Mouse (Mus musculus) C2C12 (cell line): ENCODE results near the gene Lrrc15. TPM values are rescaled to one million over a fixed set of nuclear protein-coding genes. Genes with fewer than 3 reads are reported as not detected.

Source experiments
- H3K27me3 ChIP-seq: one replicate; pipeline ENCODE4 v1.6.1; 2011; ENCODE audit not compliant: control insufficient read depth, insufficient read depth, insufficient read length
- H3K36me3 ChIP-seq: one replicate; pipeline ENCODE4 v1.6.1; 2011; ENCODE audit not compliant: control insufficient read depth, insufficient read depth
- H3K4me3 ChIP-seq: one replicate; pipeline ENCODE4 v1.5.1; 2011; ENCODE audit warnings: mild to moderate bottlenecking, control low read depth; ENCODE audit not compliant: poor library complexity, insufficient read depth, severe bottlenecking
- H3K79me2 ChIP-seq: one replicate; pipeline ENCODE4 v1.6.1; 2011; ENCODE audit not compliant: control insufficient read depth, insufficient read depth
- H3K79me3 ChIP-seq: one replicate; pipeline ENCODE4 v1.6.1; 2011; ENCODE audit warnings: low read depth, control low read depth
- H3ac ChIP-seq: one replicate; pipeline ENCODE3; 2011; ENCODE audit warnings: low read depth; ENCODE audit not compliant: control insufficient read depth, insufficient read length
- CEBPB ChIP-seq: IDR thresholded peaks from one replicate; pipeline ENCODE4 v1.6.1; 2011; ENCODE audit warnings: low read depth, mild to moderate bottlenecking, control low read depth, moderate library complexity
- CTCF ChIP-seq: IDR thresholded peaks from one replicate; pipeline ENCODE4 v1.5.1; 2011; ENCODE audit not compliant: control insufficient read depth, insufficient read depth, insufficient read length
- FOSL1 ChIP-seq: IDR thresholded peaks from one replicate; pipeline ENCODE4 v1.8.0; 2011; ENCODE audit warnings: mild to moderate bottlenecking, low read length; ENCODE audit not compliant: poor library complexity, insufficient read depth, severe bottlenecking
- MAX ChIP-seq: IDR thresholded peaks from one replicate; pipeline ENCODE4 v1.6.1; 2011; ENCODE audit warnings: mild to moderate bottlenecking, control low read depth
- MYOD1 ChIP-seq: IDR thresholded peaks from one replicate; pipeline ENCODE4 v1.6.1; 2011; ENCODE audit warnings: low read depth; ENCODE audit not compliant: control insufficient read depth, insufficient read length
- MYOG ChIP-seq: IDR thresholded peaks from one replicate; pipeline ENCODE4 v1.6.1; 2011; ENCODE audit not compliant: control insufficient read depth, insufficient read length; ENCODE audit errors: extremely low read depth
- USF1 ChIP-seq: IDR thresholded peaks from one replicate; pipeline ENCODE4 v1.6.1; 2011; ENCODE audit warnings: low read depth, mild to moderate bottlenecking, control low read depth, moderate library complexity
- polyA plus RNA-seq: library from polyadenylated mRNA; unstranded; fragments of >200 nt; fragmentation: generic; extraction: Trizol; gene quantifications from one replicate; pipeline ENCODE4 v1.2.1, GENCODE M21; 2012; ENCODE audit warnings: missing spikeins

The Lrrc15 gene
- polyA plus RNA-seq, 1 experiment: 0.26 TPM

DNA sequence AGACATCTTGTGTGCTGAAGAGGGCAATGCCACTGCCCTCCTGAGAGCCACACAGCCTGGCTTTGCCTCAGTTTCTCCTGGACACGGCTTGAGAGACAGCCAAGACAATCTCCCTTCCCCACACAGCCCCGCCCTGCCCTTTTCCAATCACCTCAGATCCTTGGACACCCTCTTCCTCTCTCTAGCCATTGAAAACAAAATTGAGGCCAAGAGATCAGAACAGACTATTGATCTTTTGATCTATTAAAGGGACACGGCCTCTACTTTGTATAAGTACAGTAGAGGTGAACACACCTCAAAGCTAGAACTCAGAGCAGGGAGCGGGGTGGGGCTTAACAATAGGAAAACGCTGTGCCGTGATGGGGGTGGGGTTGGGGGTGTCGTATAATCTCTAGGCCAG, 24.6 kb downstream of the Lrrc15 start:
- H3K27me3 ChIP-seq: no peaks in the 10 kb centered on the region
- TF ChIP-seq MYOG: no peak
- H3ac ChIP-seq: no peak overlapping the region
- no peak overlapping the region for H3K4me3 ChIP-seq
- H3K36me3 ChIP-seq: no peaks in the 10 kb centered on the region
- H3K79me3 ChIP-seq: no peaks in the 10 kb centered on the region
- no peaks in the 10 kb centered on the region for H3K79me2 ChIP-seq

DNA sequence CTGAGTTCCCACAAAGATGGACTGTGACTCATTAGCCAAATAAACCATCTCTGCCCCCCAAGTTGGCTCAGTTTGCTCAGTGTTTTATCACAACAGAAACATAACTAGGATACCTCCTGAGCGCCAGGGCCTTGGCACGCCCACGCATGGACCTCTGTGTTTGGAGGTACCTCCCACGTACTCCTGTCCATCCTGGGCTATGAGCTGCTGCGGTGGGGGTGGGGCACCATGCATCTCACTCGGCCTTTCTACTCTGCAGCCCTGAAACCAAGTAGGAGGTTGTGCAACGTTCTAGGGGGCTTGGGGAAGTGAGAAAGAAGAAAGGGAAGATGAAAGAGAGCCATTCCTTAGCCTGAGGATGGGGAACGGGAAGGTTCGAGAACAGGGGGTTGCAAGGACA, 25.3 kb downstream of the Lrrc15 start:
- H3K36me3 ChIP-seq: no peaks in the 10 kb centered on the region
- no peaks in the 10 kb centered on the region for H3K79me2 ChIP-seq
- no peak overlapping the region for H3K4me3 ChIP-seq
- TF ChIP-seq USF1 (no peak), CEBPB (no peak), FOSL1 (no peak), MYOG (no peak), MYOD1 (no peak), MAX (no peak), CTCF (no peak)
- H3ac ChIP-seq: no peak overlapping the region
- no peaks in the 10 kb centered on the region for H3K27me3 ChIP-seq
- no peaks in the 10 kb centered on the region for H3K79me3 ChIP-seq

DNA sequence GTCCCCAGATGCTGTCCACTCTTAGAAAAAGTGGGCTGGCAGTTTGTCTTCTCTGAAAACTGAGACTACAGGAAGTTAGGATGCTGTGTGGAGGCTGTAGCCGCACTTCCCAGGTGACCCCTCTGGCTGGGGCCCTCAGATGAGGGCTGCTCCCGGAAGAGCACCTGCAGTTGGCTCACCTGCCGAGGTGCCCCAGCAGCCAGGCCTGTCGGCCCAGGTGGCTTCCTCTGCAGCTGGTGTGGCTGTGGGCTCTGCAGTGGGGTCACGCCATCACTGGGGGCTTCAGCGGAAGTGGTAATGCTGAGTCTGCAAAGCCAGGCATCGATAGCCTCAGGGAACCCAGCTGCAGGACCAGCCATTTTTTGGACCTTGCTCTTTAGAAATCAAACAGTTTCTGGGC, 28.0 kb downstream of the Lrrc15 start:
- Histone ChIP-seq H3K79me3 (no peaks in the 10 kb centered on the region), H3K27me3 (no peaks in the 10 kb centered on the region), H3ac (no peak overlapping the region), H3K4me3 (no peak overlapping the region), H3K79me2 (no peaks in the 10 kb centered on the region), H3K36me3 (no peaks in the 10 kb centered on the region)
- TF ChIP-seq MAX (no peak), FOSL1 (no peak), MYOG (no peak), CEBPB (no peak), USF1 (no peak)

DNA sequence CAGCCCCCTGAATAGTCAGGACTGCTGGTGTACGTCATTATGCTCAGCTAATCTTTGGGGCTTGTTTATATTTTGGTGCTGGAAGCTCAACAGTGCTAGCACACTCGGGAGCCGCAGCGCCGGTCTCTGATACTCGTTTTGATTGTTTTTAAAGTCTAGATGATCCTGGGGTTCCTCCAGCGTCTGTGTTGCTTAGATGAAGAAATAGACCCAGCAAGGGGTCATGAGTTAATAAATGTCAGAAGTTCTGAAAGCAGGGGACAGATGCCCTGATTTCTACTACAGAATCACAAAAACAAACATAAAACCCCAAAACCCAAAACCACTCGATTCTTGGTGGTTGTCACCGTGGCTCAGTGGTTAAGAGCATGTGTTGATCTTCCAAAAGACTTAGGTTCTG, 29.2 kb downstream of the Lrrc15 start:
- no peak overlapping the region for H3K4me3 ChIP-seq
- H3K79me3 ChIP-seq: no peaks in the 10 kb centered on the region
- no peaks in the 10 kb centered on the region for H3K36me3 ChIP-seq
- H3ac ChIP-seq: no peak overlapping the region
- H3K79me2 ChIP-seq: no peaks in the 10 kb centered on the region
- no peaks in the 10 kb centered on the region for H3K27me3 ChIP-seq
- no peak for TF ChIP-seq CEBPB
- TF ChIP-seq MYOD1: no peak
- no peak for TF ChIP-seq MYOG
- TF ChIP-seq USF1: no peak
- no peak for TF ChIP-seq FOSL1
- TF ChIP-seq MAX: no peak
- TF ChIP-seq CTCF: no peak

DNA sequence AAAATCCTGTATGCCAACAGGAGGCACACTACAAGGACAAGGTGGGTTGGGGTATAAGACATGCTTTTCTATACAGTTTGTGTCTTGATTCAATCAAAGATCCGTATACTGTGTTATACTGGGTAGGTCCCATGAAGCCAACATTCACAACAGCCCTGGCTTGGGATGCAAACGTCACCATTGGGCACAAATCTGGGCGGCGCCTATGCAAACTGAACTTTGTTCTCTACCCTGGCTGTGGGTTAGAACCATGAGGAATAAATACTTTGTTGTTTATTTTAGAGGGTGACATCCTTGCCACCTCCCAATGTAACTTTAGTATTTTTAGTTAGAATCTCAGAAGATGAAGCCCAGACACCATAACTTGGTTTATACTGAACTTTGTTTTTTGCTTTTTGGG, 29.7 kb downstream of the Lrrc15 start:
- H3K79me2 ChIP-seq: no peaks in the 10 kb centered on the region
- no peak overlapping the region for H3K4me3 ChIP-seq
- TF ChIP-seq USF1 (no peak), MYOG (no peak), CEBPB (no peak), CTCF (no peak), MAX (no peak), MYOD1 (no peak), FOSL1 (no peak)
- no peak overlapping the region for H3ac ChIP-seq
- H3K27me3 ChIP-seq: no peaks in the 10 kb centered on the region
- H3K36me3 ChIP-seq: no peaks in the 10 kb centered on the region
- no peaks in the 10 kb centered on the region for H3K79me3 ChIP-seq

DNA sequence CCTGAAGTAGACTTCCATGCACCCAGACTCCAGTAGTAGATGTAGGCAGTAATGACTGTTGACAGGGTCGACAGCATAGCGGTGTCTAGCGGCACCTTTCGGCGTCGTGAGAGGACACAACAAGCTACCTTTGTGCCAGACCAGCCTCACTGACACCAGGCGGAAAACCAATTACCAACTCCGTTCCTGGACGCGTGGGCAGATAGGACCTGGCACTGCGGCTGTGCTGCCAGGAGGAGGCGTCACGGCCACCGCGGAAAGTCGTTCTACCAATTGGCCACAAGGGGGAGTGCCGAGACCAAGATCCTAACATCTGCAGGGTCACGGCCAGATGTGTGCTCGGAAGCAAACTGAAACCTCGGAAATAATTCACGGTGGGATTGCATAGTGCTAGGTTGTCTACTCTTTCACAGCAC, 31.0 kb downstream of the Lrrc15 start:
- Histone ChIP-seq H3K36me3 (no peaks in the 10 kb centered on the region), H3K27me3 (no peaks in the 10 kb centered on the region), H3K4me3 (no peak overlapping the region), H3ac (no peak overlapping the region), H3K79me3 (no peaks in the 10 kb centered on the region), H3K79me2 (no peaks in the 10 kb centered on the region)
- peak; percentile 99 for TF ChIP-seq CTCF
- no peak for TF ChIP-seq MYOG
